Comparison of ENCODE assay signal across 20 mouse cellular contexts in genomic region chr6:70872570-70872969, GRCm38 (mm10). TPM values are rescaled to one million over a fixed set of nuclear protein-coding genes. Genes with fewer than 3 reads are reported as not detected.
DNase-seq lines count a peak whose midpoint lies in the region; ATAC-seq and TF ChIP-seq lines count a peak whose summit lies in the region.
"Had no signal": no experiment of that assay in that cellular context is flagged by ENCODE, and none has a peak within 500 bp of the region (broad histone marks: within the 10 kb centered on the region; RNA-seq: fewer than 3 reads in every experiment).

No protein-coding gene starts in this region.

- in situ Hi-C loops in CH12.LX (cut with MboI; ENCODE audit: low pct_ligation_motif_present, low pct_unique_long_range_greater_than_20kb, low sequenced_read_pairs) = no loop called here

- no peak overlapping the region for H3K27ac ChIP-seq in embryonic facial prominence, embryonic 11.5 days (replicated peaks; ENCODE audit: low read depth, low read length)
- no peak overlapping the region for H3K27ac ChIP-seq in embryonic facial prominence, embryonic 10.5 days (replicated peaks)
- H3K27ac ChIP-seq in hindbrain, embryonic 15.5 days (replicated peaks) = no peak overlapping the region
- no peak overlapping the region for H3K27ac ChIP-seq in hindbrain, embryonic 13.5 days
- peak overlapping the region; percentile 78 for H3K27ac ChIP-seq in CH12.LX (ENCODE audit: insufficient read depth, low read depth)
- H3K27ac ChIP-seq in intestine, postnatal 0 days (ENCODE audit: low read depth, low read length) = peak overlapping the region; percentile 73
- H3K27ac ChIP-seq: lung, embryonic 15.5 days had no signal

- no peaks in the 10 kb centered on the region for H3K4me1 ChIP-seq in embryonic facial prominence, embryonic 11.5 days (ENCODE audit: control insufficient read depth, insufficient read depth, low read length)
- 0 out of 2 replicates have a peak, but pooled peaks cover 3% of the 10 kb centered on the region for H3K4me1 ChIP-seq in embryonic facial prominence, embryonic 10.5 days
- H3K4me1 ChIP-seq in hindbrain, embryonic 15.5 days (replicated peaks) = peaks cover 14% of the 10 kb centered on the region
- peaks cover 16% of the 10 kb centered on the region for H3K4me1 ChIP-seq in hindbrain, embryonic 13.5 days (replicated peaks)
- peaks cover 21 to 74% of the 10 kb centered on the region in 2 experiments for H3K4me1 ChIP-seq in CH12.LX (ENCODE audit: control insufficient read depth in 1 of 2, insufficient read depth in 2 of 2)
- no peaks in the 10 kb centered on the region; the same call in 1 of the 2 replicates for H3K4me1 ChIP-seq in intestine, postnatal 0 days (replicated peaks; ENCODE audit: control insufficient read depth, insufficient read depth, low read length)
- H3K4me1 ChIP-seq: lung, embryonic 15.5 days had no signal

- H3K9ac ChIP-seq in embryonic facial prominence, embryonic 11.5 days (replicated peaks; ENCODE audit: low read length) = no peak overlapping the region
- H3K9ac ChIP-seq in hindbrain, embryonic 15.5 days = no peak overlapping the region
- no peak overlapping the region for H3K9ac ChIP-seq in hindbrain, embryonic 13.5 days
- H3K9ac ChIP-seq in CH12.LX (ENCODE audit: insufficient read depth, low read depth) = peak overlapping the region; percentile 8
- H3K9ac ChIP-seq in intestine, postnatal 0 days (ENCODE audit: low read depth, low read length) = no peak overlapping the region
- H3K9ac ChIP-seq: lung, embryonic 15.5 days had no signal

- TF ChIP-seq POLR2A in CH12.LX (IDR thresholded peaks at IDR 0.05; ENCODE audit: low read depth, low read length) = no peak

- peaks cover 50% of the 10 kb centered on the region for H3K79me2 ChIP-seq in CH12.LX (replicated peaks; ENCODE audit: control insufficient read depth, extremely low read depth, insufficient read depth, poor library complexity, severe bottlenecking)

- no peak for TF ChIP-seq RAD21 in CH12.LX (IDR thresholded peaks at IDR 0.05; ENCODE audit: low read depth, low read length)

- intact Hi-C loops in left cerebral cortex, postnatal 25 days (cut with DNase I) = no loop called here

- ATAC-seq in embryonic facial prominence, embryonic 11.5 days (replicated peaks; ENCODE audit: insufficient number of reproducible peaks, low FRiP score, low TSS enrichment, low read depth) = peak; percentile 12; the same call in 1 of the 2 replicates
- no peak for ATAC-seq in hindbrain, embryonic 15.5 days (ENCODE audit: low FRiP score, low read depth)
- ATAC-seq in hindbrain, embryonic 13.5 days (ENCODE audit: low FRiP score) = no peak
- ATAC-seq in intestine, postnatal 0 days = peak; percentile 54

- H3K36me3 ChIP-seq in embryonic facial prominence, embryonic 11.5 days (replicated peaks; ENCODE audit: control insufficient read depth, insufficient read depth, low read depth, low read length) = no peaks in the 10 kb centered on the region; the same call in 1 of the 2 replicates
- no peaks in the 10 kb centered on the region for H3K36me3 ChIP-seq in embryonic facial prominence, embryonic 10.5 days (replicated peaks)
- no peaks in the 10 kb centered on the region for H3K36me3 ChIP-seq in hindbrain, embryonic 15.5 days
- no peaks in the 10 kb centered on the region; the same call in 1 of the 2 replicates for H3K36me3 ChIP-seq in hindbrain, embryonic 13.5 days
- H3K36me3 ChIP-seq in CH12.LX (replicated peaks in 1 of 2; ENCODE audit: control insufficient read depth in 1 of 2, insufficient read depth in 1 of 2, low read length in 1 of 2) = peaks cover 8 to 22% of the 10 kb centered on the region in 2 experiments
- H3K36me3 ChIP-seq in intestine, postnatal 0 days (ENCODE audit: control insufficient read depth, insufficient read depth) = 0 out of 2 replicates have a peak, but pooled peaks cover 4% of the 10 kb centered on the region
- H3K36me3 ChIP-seq: lung, embryonic 15.5 days had no signal

- TF ChIP-seq CTCF in CH12.LX (conservative IDR thresholded peaks at IDR 0.05 in 1 of 2, IDR thresholded peaks at IDR 0.05 in 1 of 2; ENCODE audit: low read depth in 2 of 2, low read length in 2 of 2) = no peak
- no peak for TF ChIP-seq CTCF in intestine, postnatal 0 days (IDR thresholded peaks at IDR 0.05; ENCODE audit: low read depth)

- dilution Hi-C loops in CH12.LX (cut with MboI; ENCODE audit: extremely low pct_ligation_motif_present, extremely low pct_unique_long_range_greater_than_20kb, low sequenced_read_pairs) = no loop called here

- no peak for TF ChIP-seq EP300 in CH12.LX (IDR thresholded peaks at IDR 0.05; ENCODE audit: low read length)

- no peak overlapping the region for H3K4me2 ChIP-seq in embryonic facial prominence, embryonic 11.5 days (ENCODE audit: low read depth, low read length)
- peak overlapping the region; percentile 39; the same call in 1 of the 2 replicates for H3K4me2 ChIP-seq in hindbrain, embryonic 15.5 days
- no peak overlapping the region for H3K4me2 ChIP-seq in hindbrain, embryonic 13.5 days
- peak overlapping the region; percentile 32 for H3K4me2 ChIP-seq in CH12.LX (ENCODE audit: insufficient read depth, low read depth, poor library complexity, severe bottlenecking)
- H3K4me2 ChIP-seq in intestine, postnatal 0 days (replicated peaks; ENCODE audit: low read depth) = peak overlapping the region; percentile 24
- H3K4me2 ChIP-seq: lung, embryonic 15.5 days had no signal

- WGBS in embryonic facial prominence, embryonic 11.5 days = 77% methylated on average over 7 of the region's 7 CpGs
- WGBS in embryonic facial prominence, embryonic 10.5 days = 85% methylated on average over 7 of the region's 7 CpGs
- WGBS in hindbrain, embryonic 15.5 days = 71% methylated on average over 7 of the region's 7 CpGs
- 73% methylated on average over 7 of the region's 7 CpGs for WGBS in hindbrain, embryonic 13.5 days
- 59% methylated on average over 7 of the region's 7 CpGs for WGBS in intestine, postnatal 0 days

- no peak overlapping the region for H3K4me3 ChIP-seq in embryonic facial prominence, embryonic 11.5 days (ENCODE audit: low read depth, low read length)
- no peak overlapping the region for H3K4me3 ChIP-seq in embryonic facial prominence, embryonic 10.5 days
- H3K4me3 ChIP-seq in hindbrain, embryonic 15.5 days = no peak overlapping the region
- H3K4me3 ChIP-seq in hindbrain, embryonic 13.5 days = no peak overlapping the region
- no peak overlapping the region for H3K4me3 ChIP-seq in CH12.LX (replicated peaks in 1 of 3; ENCODE audit: low read depth in 2 of 3, low read length in 2 of 3, poor library complexity in 1 of 3)
- no peak overlapping the region for H3K4me3 ChIP-seq in intestine, postnatal 0 days (ENCODE audit: low read depth, low read length)
- H3K4me3 ChIP-seq: lung, embryonic 15.5 days had no signal

- DNase-seq in embryonic facial prominence, embryonic 11.5 days (ENCODE audit: low spot score) = no peak
- no peak for DNase-seq in embryonic facial prominence, embryonic 10.5 days (ENCODE audit: low spot score)
- DNase-seq in CH12.LX (ENCODE audit: extremely low read depth) = no peak
- no peak for DNase-seq in B cell, adult 2 months
- no peak for DNase-seq in left cerebral cortex, postnatal 25 days (ENCODE audit: low spot score in 2 of 2)
- DNase-seq: gastrocnemius, postnatal 10 days; heart, postnatal 14 days; kidney, adult 11 months; thymus, adult 2 months had no signal

- no peaks in the 10 kb centered on the region for H3K27me3 ChIP-seq in embryonic facial prominence, embryonic 11.5 days (ENCODE audit: control insufficient read depth, insufficient read depth, low read length)
- H3K27me3 ChIP-seq in embryonic facial prominence, embryonic 10.5 days (replicated peaks; ENCODE audit: low read depth, poor library complexity, severe bottlenecking) = no peaks in the 10 kb centered on the region
- no peaks in the 10 kb centered on the region for H3K27me3 ChIP-seq in hindbrain, embryonic 15.5 days
- no peaks in the 10 kb centered on the region for H3K27me3 ChIP-seq in hindbrain, embryonic 13.5 days
- H3K27me3 ChIP-seq in CH12.LX (replicated peaks) = no peaks in the 10 kb centered on the region
- H3K27me3 ChIP-seq in intestine, postnatal 0 days (replicated peaks; ENCODE audit: control insufficient read depth, insufficient read depth, low read length) = no peaks in the 10 kb centered on the region
- H3K27me3 ChIP-seq: lung, embryonic 15.5 days had no signal

- H3K9me3 ChIP-seq in embryonic facial prominence, embryonic 11.5 days (replicated peaks; ENCODE audit: control insufficient read depth, low read length) = no peaks in the 10 kb centered on the region
- H3K9me3 ChIP-seq in embryonic facial prominence, embryonic 10.5 days = no peaks in the 10 kb centered on the region
- no peaks in the 10 kb centered on the region for H3K9me3 ChIP-seq in hindbrain, embryonic 15.5 days
- H3K9me3 ChIP-seq in hindbrain, embryonic 13.5 days = no peaks in the 10 kb centered on the region
- H3K9me3 ChIP-seq in CH12.LX (replicated peaks; ENCODE audit: low read length) = no peaks in the 10 kb centered on the region
- no peaks in the 10 kb centered on the region for H3K9me3 ChIP-seq in intestine, postnatal 0 days (ENCODE audit: control insufficient read depth)
- H3K9me3 ChIP-seq: lung, embryonic 15.5 days had no signal

TF ChIP-seq in CH12.LX, 34 proteins besides CTCF, POLR2A, EP300 and RAD21 (continues in another document):
- TF ChIP-seq JUND (conservative IDR thresholded peaks at IDR 0.05; ENCODE audit: low read depth, low read length) = no peak

RNA-seq across cellular contexts. Expression of gene Eif2ak3, which starts 28.3 kb away (rescaled TPM):
- 8.4 and 9.1 TPM in 2 replicates for polyA plus RNA-seq in embryonic facial prominence, embryonic 11.5 days (2014; fragmentation: Nextera tagmentation; extraction: Ambion mirVana)
- polyA plus RNA-seq in embryonic facial prominence, embryonic 10.5 days (2016; fragmentation: Nextera tagmentation; extraction: Ambion mirVana) = 7.7 and 9.0 TPM in 2 replicates
- polyA plus RNA-seq in hindbrain, embryonic 15.5 days (2015; fragmentation: Nextera tagmentation; extraction: Ambion mirVana) = 12.4 and 13.1 TPM in 2 replicates
- polyA plus RNA-seq in hindbrain, embryonic 13.5 days (2015; fragmentation: Nextera tagmentation; extraction: Ambion mirVana) = 13.5 and 13.9 TPM in 2 replicates
- 38.9 and 39.5 TPM in 2 replicates for total RNA-seq in CH12.LX (2012; rRNA removed)
- total RNA-seq in CH12.LX (2014; rRNA removed) = 23.1 and 24.9 TPM in 2 replicates
- 21.2 and 26.2 TPM in 2 replicates for polyA plus RNA-seq in CH12.LX (2012; ENCODE audit: insufficient read length, low read depth)
- 8.4 and 9.6 TPM in 2 replicates for polyA plus RNA-seq in intestine, postnatal 0 days (2015; fragmentation: Nextera tagmentation; extraction: Ambion mirVana)
- 10 to 100 TPM; 21.2 to 23.1 TPM for total RNA-seq in left cerebral cortex, postnatal 25 days (2021)

RNA-seq across cellular contexts. Expression of gene Tex37, which starts 46.2 kb away (rescaled TPM):
- not detected in 2 replicates for polyA plus RNA-seq in embryonic facial prominence, embryonic 11.5 days (2014; fragmentation: Nextera tagmentation; extraction: Ambion mirVana)
- 0.19 TPM in 1 of 2 replicates, not detected in the other for polyA plus RNA-seq in embryonic facial prominence, embryonic 10.5 days (2016; fragmentation: Nextera tagmentation; extraction: Ambion mirVana)
- polyA plus RNA-seq in hindbrain, embryonic 15.5 days (2015; fragmentation: Nextera tagmentation; extraction: Ambion mirVana) = not detected in 2 replicates
- not detected in 2 replicates for polyA plus RNA-seq in hindbrain, embryonic 13.5 days (2015; fragmentation: Nextera tagmentation; extraction: Ambion mirVana)
- total RNA-seq in CH12.LX (2012; rRNA removed) (not detected in 2 replicates), CH12.LX (2014; rRNA removed) (not detected in 2 replicates)
- not detected in 2 replicates for polyA plus RNA-seq in CH12.LX (2012; ENCODE audit: insufficient read length, low read depth)
- not detected in 2 replicates for polyA plus RNA-seq in intestine, postnatal 0 days (2015; fragmentation: Nextera tagmentation; extraction: Ambion mirVana)
- total RNA-seq in left cerebral cortex, postnatal 25 days (2021) = not detected
- total RNA-seq: adrenal gland, postnatal 10 days; gastrocnemius, postnatal 10 days; heart, postnatal 14 days; left cerebral cortex, adult 18-20 months; megakaryocyte progenitor cell, adult 5-6 weeks; monocyte, adult 5-6 weeks; neutrophil, adult 5-6 weeks had no signal
- polyA plus RNA-seq: large intestine, adult 2 months; limb, embryonic 14.5 days; lung, embryonic 15.5 days had no signal

Comparison
In these comparisons a context has a peak if more than half of its experiments do, and no peak if none do; other contexts are left out.
1. H3K4me2 ChIP-seq: peak in hindbrain, embryonic 15.5 days (single experiment), CH12.LX (single experiment) and intestine, postnatal 0 days (single experiment); none in embryonic facial prominence, embryonic 11.5 days (single experiment) and hindbrain, embryonic 13.5 days (single experiment).
2. ATAC-seq: peak in embryonic facial prominence, embryonic 11.5 days (single experiment) and intestine, postnatal 0 days (single experiment); none in hindbrain, embryonic 15.5 days (single experiment) and hindbrain, embryonic 13.5 days (single experiment).
3. H3K27ac ChIP-seq: peak in CH12.LX (single experiment) and intestine, postnatal 0 days (single experiment); none in embryonic facial prominence, embryonic 11.5 days (single experiment), embryonic facial prominence, embryonic 10.5 days (single experiment), hindbrain, embryonic 15.5 days (single experiment) and hindbrain, embryonic 13.5 days (single experiment).